Mouse (Mus musculus) thymus, postnatal 10 days (tissue): ENCODE results near the gene Slc10a2.
"Not testable (repeated sequence)": the region's sequence is repeated elsewhere in the genome, so short reads cannot be mapped to it uniquely, and the experiment has no call there.

Experiments used
- DNase-seq, 2 experiments: peaks; one replicate each; pipeline ENCODE4 v3.0.0; 2021; ENCODE audit warnings: low spot score in 2 of 2

Gene Slc10a2

GRCm38 (mm10) chr8:5105186-5105585 lies at the start of gene Slc10a2:
Gene Slc10a2 (minus strand): TSS chr8:5105351.
- DNase-seq = no peak

- no peak for DNase-seq
Measured at GRCm38 (mm10) chr8:5129322-5129829, 24.2 kb upstream of the Slc10a2 start.

DNA sequence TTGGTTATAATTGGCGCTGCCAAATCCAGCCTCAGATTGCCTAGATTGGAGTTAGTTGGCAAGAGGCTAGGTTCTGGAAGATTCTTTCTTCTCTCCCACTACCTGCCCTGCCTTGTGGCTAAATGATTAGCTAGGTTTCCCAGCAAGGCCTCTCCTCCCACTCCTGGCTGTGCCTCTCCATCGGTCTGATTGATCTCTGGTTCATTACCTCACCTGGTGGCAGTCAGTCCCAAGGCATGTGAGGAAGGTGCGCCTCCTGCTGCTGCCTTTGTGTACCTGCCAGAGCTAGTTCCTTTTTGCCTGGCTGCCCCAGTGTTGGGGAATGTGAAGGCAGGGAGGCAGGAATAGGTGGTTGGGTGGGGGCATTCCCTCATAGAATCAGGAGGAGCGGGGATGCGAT lies 1.7 kb upstream of the Slc10a2 start:
- DNase-seq = no peak

GRCm38 (mm10) chr8:5095392-5095791 lies 9.8 kb downstream of the Slc10a2 start:
- DNase-seq = no peak

GRCm38 (mm10) chr8:5093991-5094390 lies 11.2 kb downstream of the Slc10a2 start:
- not testable (repeated sequence) for DNase-seq

GRCm38 (mm10) chr8:5073654-5074293 lies 31.4 kb downstream of the Slc10a2 start:
- DNase-seq = no peak

DNA sequence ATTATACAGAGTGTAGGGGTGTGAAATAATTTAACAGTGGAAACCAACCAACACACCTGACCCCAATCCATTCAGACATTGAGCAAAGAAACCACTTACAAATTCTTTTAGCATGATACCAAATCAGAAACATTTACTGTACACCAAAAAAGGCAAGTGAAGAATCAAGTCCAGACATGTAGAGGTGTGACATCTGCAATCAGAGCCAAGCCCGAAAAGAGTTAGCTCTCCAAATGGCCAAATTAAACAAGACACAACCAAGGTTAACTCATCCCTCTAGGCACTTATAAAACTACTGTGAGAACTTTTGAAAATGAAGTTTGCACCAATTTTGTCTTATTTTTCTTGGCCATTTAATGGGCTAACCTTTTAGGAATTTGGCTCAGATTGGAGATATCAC lies 46.3 kb downstream of the Slc10a2 start:
- DNase-seq = no peak

- not testable (repeated sequence) for DNase-seq
Measured at GRCm38 (mm10) chr8:5044361-5044900, 60.7 kb downstream of the Slc10a2 start.

GRCm38 (mm10) chr8:5038811-5039561 lies 66.2 kb downstream of the Slc10a2 start:
- DNase-seq = no peak
